Mouse (Mus musculus): ENCODE results near the gene 9130019O22Rik. TPM values are rescaled to one million over a fixed set of nuclear protein-coding genes. Genes with fewer than 3 reads are reported as not detected.
A peak's percentile ranks its signal among the peaks of the same experiment; 100 is the strongest.
"Not testable (repeated sequence)": the region's sequence is repeated elsewhere in the genome, so short reads cannot be mapped to it uniquely, and the experiment has no call there.

Gene 9130019O22Rik
- polyA plus RNA-seq, 1 experiment from 2014 or later: 6.3 TPM

DNA sequence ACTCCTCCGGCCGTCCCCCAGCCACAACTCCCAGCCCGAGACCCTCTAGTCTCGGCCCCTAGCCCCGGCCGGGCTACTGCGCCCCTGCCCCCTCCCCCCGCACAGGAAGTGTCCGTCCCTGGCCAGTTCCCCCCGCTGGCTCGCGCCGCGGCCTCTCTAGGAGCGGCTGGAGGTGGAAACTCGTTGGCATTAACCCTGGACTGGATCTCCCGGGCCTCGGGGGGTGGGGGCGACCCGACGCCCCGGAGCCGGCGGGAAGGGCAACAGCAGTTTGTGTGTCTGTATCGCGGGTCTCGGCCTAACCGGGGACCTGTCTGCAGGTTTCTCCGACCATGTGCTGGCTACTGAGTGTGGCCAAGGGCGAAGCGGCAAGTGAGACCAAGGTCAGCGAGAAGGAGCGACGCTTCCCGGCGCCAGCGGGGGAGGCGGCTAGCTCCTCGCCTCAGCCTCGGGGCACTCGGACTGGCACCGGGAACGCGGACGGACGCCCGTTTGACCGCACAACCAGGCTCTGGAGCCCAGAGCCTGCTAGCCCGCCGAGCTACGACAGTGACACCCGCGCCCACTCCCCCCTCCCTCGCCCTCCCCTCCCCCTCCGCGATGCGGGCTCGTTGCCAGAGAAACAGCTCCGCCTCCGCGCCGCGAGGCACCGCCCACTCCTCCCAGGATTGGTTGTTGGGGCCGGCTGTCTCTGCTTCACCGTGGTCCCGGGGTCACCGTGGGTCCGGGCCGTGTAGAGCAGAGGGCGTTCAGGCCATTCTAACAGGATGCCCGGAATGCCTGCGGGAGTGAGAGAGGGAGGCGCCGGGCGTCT lies 41.2 kb downstream of the 9130019O22Rik start, which contains the start of gene Zfp768:
Gene Zfp768, minus strand, starts transcription at position 78 of the 814 bp plus-strand sequence.
- ATAC-seq: peak; percentile 89
- under 1% methylated on average over 76 of the region's 76 CpGs for WGBS
- no peaks in the 10 kb centered on the region for H3K27me3 ChIP-seq (replicated peaks)
- H3K4me3 ChIP-seq (replicated peaks): peak within 1 kb of the TSS; percentile 82
- peak within 1 kb of the TSS; percentile 72 for H3K4me2 ChIP-seq (replicated peaks)
- peaks cover 22% of the 10 kb centered on the region for H3K4me1 ChIP-seq (replicated peaks)
- peak within 1 kb of the TSS; percentile 95 for H3K27ac ChIP-seq
- peaks cover 18% of the 10 kb centered on the region for H3K36me3 ChIP-seq
- no peaks in the 10 kb centered on the region for H3K9me3 ChIP-seq
- H3K9ac ChIP-seq: peak within 1 kb of the TSS; percentile 99

DNA sequence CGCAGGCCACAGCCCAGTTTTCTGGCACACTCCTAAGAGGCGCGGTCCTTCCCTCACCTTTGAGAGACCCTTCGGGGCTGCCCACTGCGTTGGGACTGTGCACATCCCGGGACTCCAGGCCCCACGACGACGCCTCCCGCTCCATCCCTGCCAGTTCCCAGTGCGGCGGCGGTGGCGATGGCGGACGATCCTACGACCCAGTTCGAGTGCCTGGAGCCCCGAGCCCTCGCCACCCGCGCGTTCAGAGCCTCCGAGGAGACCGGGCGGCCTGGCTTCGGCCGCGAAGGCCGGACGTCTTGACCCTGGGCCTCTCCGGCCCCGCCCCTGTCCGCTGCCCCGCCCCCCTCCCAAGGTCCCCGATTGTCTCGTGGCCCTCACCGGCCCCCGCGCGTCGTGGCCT lies 41.9 kb downstream of the 9130019O22Rik start:
- Histone ChIP-seq H3K36me3 (peaks cover 18% of the 10 kb centered on the region), H3K27me3 (replicated peaks) (no peaks in the 10 kb centered on the region), H3K4me2 (replicated peaks) (peak overlapping the region; percentile 72), H3K9me3 (no peaks in the 10 kb centered on the region), H3K27ac (peak overlapping the region; percentile 95), H3K4me3 (replicated peaks) (peak overlapping the region; percentile 82), H3K4me1 (replicated peaks) (peaks cover 22% of the 10 kb centered on the region), H3K9ac (peak overlapping the region; percentile 99)
- ATAC-seq: peak; percentile 46
- WGBS: under 1% methylated on average over 39 of the region's 42 CpGs

DNA sequence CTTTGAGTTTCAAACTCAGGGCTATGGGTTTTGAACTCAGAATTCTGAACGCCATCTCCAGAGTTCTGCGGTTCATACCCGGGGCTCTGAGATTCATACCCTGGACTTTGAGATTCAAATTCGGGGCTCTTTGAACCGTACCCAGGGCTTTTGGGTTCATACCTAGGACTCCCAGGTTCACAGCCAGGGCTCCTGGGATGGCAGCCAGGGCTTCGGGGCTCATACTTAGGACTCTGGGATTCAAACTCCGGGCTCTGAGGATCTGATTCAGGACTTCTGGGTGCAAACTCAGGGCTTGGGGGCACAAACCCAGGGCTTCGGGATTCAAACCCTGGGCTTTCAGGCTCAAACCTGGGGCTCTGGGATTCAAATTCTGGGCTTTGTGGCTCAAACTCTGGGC lies 42.6 kb downstream of the 9130019O22Rik start:
- ATAC-seq: no peak
- Histone ChIP-seq H3K4me1 (replicated peaks) (peaks cover 22% of the 10 kb centered on the region), H3K9ac (peak overlapping the region; percentile 99), H3K4me2 (replicated peaks) (peak overlapping the region; percentile 72), H3K27me3 (replicated peaks) (no peaks in the 10 kb centered on the region), H3K4me3 (replicated peaks) (peak overlapping the region; percentile 82), H3K27ac (0 out of 2 replicates have a peak overlapping the region, but pooled peaks have one; percentile 6), H3K36me3 (peaks cover 18% of the 10 kb centered on the region), H3K9me3 (no peaks in the 10 kb centered on the region)
- 89% methylated on average over 8 of the region's 8 CpGs for WGBS

DNA sequence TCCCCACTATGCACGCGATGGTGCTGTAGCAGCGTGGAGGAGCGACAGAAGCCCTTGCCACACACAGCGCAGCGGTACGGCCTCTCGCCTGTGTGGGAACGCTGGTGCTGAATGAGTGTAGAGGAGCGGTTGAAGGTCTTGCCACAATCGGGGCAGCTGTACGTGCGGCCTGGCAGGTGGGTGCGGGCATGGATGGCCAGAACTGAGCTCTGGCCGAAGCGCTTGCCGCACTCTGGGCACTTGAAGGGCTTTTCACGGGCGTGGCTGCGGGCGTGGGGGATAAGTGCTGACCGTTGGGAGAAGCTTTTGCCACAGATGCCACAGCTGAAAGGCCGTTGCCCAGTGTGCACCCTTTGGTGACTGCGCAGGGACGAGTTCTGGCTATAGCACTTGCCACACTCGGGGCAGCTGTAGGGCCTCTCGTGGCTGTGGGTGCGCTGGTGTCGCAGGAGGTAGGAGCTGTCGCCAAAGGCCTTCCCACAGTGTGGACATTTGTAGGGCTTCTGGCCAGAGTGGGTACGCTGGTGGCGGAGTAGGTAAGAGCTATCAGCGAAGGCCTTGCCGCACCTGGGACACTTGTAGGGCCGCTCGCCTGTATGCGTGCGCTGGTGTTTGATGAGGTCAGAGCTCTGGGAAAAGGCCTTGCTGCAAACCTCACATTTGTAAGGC lies 43.5 kb downstream of the 9130019O22Rik start:
- ATAC-seq: no peak
- H3K9me3 ChIP-seq: no peaks in the 10 kb centered on the region
- H3K9ac ChIP-seq: no peak overlapping the region
- 91% methylated on average over 38 of the region's 38 CpGs for WGBS
- H3K27ac ChIP-seq: 0 out of 2 replicates have a peak overlapping the region, but pooled peaks have one; percentile 11
- H3K4me1 ChIP-seq (replicated peaks): peaks cover 22% of the 10 kb centered on the region
- peaks cover 18% of the 10 kb centered on the region for H3K36me3 ChIP-seq
- H3K27me3 ChIP-seq (replicated peaks): no peaks in the 10 kb centered on the region
- peak overlapping the region; percentile 18; the same call in 1 of the 2 replicates for H3K4me2 ChIP-seq (replicated peaks)
- no peak overlapping the region for H3K4me3 ChIP-seq (replicated peaks)

DNA sequence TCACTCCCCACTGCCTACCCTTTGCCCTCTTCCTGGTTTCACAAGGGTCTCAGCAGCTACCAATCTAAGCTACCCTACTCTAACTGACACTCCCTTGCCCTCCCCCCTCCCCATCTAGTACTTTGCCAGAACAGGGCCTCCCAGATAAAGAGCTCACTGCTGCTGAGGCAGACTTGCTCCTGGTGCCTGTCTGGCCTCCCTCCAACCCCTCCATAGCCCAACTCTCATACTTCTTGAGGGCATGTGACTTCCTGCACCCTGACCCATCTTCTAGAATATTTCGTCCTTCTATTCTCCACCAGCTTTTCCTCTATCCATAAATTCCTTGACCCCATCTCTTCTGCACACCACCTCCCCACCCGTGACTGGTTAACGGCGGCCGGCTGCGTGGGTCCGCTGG lies 44.1 kb downstream of the 9130019O22Rik start:
- Histone ChIP-seq H3K36me3 (peaks cover 18% of the 10 kb centered on the region), H3K4me3 (replicated peaks) (no peak overlapping the region), H3K4me1 (replicated peaks) (peaks cover 22% of the 10 kb centered on the region), H3K27ac (peak overlapping the region; percentile 48; the same call in 1 of the 2 replicates), H3K9ac (no peak overlapping the region), H3K4me2 (replicated peaks) (peak overlapping the region; percentile 18; the same call in 1 of the 2 replicates), H3K27me3 (replicated peaks) (no peaks in the 10 kb centered on the region), H3K9me3 (no peaks in the 10 kb centered on the region)
- ATAC-seq: no peak
- WGBS: 89% methylated on average over 7 of the region's 7 CpGs

DNA sequence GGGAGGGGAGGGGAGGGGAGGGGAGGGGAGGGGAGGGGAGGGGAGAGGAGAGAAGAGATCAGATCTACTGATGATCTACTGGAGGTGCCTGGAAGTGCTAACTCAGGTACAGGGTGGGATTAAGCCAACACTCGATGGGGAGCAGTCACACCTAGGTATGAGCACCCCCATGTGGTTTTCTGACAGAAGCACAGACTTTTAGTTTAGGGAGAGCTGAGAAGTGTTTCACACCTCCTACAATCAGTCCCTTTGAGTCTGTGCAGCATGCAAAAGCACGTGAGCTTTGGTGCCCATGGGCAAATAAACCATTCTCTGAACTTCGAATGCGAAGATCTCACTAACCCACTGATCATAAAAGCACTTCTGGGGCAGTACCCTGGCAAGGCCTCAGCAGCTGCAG lies 44.6 kb downstream of the 9130019O22Rik start:
- ATAC-seq: no peak
- peak overlapping the region; percentile 48; the same call in 1 of the 2 replicates for H3K27ac ChIP-seq
- no peak overlapping the region for H3K9ac ChIP-seq
- H3K27me3 ChIP-seq (replicated peaks): no peaks in the 10 kb centered on the region
- peaks cover 22% of the 10 kb centered on the region for H3K4me1 ChIP-seq (replicated peaks)
- H3K4me2 ChIP-seq (replicated peaks): no peak overlapping the region
- WGBS: 49% methylated on average over 4 of the region's 4 CpGs
- no peaks in the 10 kb centered on the region for H3K9me3 ChIP-seq
- no peak overlapping the region for H3K4me3 ChIP-seq (replicated peaks)
- peaks cover 18% of the 10 kb centered on the region for H3K36me3 ChIP-seq

DNA sequence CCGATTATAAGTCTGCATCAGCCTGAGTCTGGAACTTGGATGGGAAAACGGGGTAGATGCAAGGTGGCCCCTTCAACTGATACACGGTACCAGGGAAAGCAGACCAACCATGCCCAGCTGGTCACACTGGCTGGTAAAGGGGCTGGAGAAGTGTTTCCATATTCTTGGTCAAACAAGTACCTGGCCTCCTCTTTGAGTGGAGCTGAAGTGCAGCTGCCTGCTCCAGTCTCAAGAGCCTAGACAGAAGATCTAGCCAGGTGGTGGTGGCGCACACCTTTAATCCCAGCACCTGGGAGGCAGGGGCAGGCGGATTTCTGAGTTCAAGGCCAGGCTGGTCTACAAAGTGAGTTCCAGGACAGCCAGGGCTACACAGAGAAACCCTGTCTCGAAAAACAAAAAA lies 45.1 kb downstream of the 9130019O22Rik start:
- WGBS: 93% methylated on average over 6 of the region's 6 CpGs
- H3K27me3 ChIP-seq (replicated peaks); ATAC-seq; H3K4me3 ChIP-seq (replicated peaks); H3K4me2 ChIP-seq (replicated peaks); H3K27ac ChIP-seq; H3K9me3 ChIP-seq; H3K9ac ChIP-seq: not testable (repeated sequence)
- H3K4me1 ChIP-seq (replicated peaks): peaks cover 22% of the 10 kb centered on the region
- H3K36me3 ChIP-seq: peaks cover 18% of the 10 kb centered on the region

DNA sequence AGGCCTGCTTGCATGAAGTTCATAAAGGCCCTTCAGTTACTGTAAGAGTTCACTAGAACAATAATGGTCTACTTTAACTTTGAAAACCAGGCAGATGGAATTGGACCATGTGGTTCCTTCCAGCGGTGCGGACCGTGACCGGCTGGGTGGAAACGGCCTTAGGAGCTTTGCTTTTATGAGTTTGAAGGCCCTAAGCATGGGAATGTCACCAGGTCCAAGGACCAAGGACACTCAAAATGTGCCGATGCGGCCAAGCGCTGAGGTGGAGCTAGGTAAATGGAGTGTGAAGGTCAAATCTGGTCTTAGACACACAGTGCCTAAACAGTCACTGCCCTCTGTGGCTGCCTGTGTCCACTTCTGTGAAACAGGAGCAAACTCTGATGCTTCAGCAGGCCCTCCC lies 45.6 kb downstream of the 9130019O22Rik start:
- ATAC-seq: no peak
- H3K9me3 ChIP-seq: no peaks in the 10 kb centered on the region
- WGBS: 91% methylated on average over 8 of the region's 8 CpGs
- peaks cover 18% of the 10 kb centered on the region for H3K36me3 ChIP-seq
- peaks cover 20% of the 10 kb centered on the region for H3K4me1 ChIP-seq (replicated peaks)
- no peak overlapping the region for H3K9ac ChIP-seq
- H3K4me3 ChIP-seq (replicated peaks): no peak overlapping the region
- H3K27me3 ChIP-seq (replicated peaks): no peaks in the 10 kb centered on the region
- H3K4me2 ChIP-seq (replicated peaks): no peak overlapping the region
- H3K27ac ChIP-seq: no peak overlapping the region

DNA sequence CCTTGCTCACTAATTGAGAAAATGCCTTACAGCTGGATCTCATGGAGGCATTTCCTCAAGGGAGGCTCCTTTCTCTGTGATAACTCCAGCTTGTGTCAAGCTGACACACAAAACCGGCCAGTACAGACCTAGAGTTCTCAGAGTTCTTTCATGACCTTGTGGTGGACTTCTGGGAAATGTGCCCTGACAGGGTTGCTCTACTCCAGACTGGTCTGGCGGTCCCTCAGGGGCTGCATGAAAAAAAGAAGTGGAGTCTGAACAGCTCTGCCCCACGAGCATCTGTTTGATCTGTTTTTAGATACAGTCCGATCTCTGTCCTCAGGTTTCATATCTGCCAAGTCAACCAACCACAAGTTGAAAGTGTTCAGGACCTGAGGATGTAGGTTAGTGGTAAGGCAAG lies 49.3 kb downstream of the 9130019O22Rik start:
- Histone ChIP-seq H3K9me3 (no peaks in the 10 kb centered on the region), H3K4me2 (replicated peaks) (no peak overlapping the region), H3K9ac (no peak overlapping the region), H3K36me3 (peaks cover 6% of the 10 kb centered on the region; the same call in 1 of the 2 replicates), H3K27me3 (replicated peaks) (no peaks in the 10 kb centered on the region), H3K4me1 (replicated peaks) (no peaks in the 10 kb centered on the region), H3K27ac (no peak overlapping the region), H3K4me3 (replicated peaks) (no peak overlapping the region)
- ATAC-seq: no peak
- WGBS: 69% methylated on average over 4 of the region's 4 CpGs

DNA sequence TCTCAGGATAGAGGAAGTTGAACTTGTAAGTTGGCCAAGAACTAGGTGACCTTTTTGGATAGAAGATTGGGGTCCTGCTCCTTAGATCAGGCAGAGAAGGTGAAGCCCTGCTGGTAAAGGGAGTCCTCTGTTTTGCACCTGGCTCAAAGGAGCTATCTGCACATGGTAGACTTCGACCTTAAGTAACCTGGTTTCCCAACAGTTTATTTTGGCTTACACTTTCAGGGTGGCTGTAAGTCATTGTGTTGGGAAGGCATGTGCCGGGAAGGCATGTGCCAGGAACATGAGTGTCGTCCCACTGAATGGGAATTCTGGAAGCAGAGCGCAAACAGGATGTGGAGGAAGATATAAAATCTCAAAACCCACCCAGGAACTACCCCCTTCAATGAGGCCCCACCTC lies 51.4 kb downstream of the 9130019O22Rik start:
- no peak overlapping the region for H3K27ac ChIP-seq
- WGBS: 83% methylated on average over 4 of the region's 4 CpGs
- H3K4me3 ChIP-seq (replicated peaks): no peak overlapping the region
- no peak overlapping the region for H3K4me2 ChIP-seq (replicated peaks)
- no peak for ATAC-seq
- H3K9me3 ChIP-seq: no peaks in the 10 kb centered on the region
- no peak overlapping the region for H3K9ac ChIP-seq
- no peaks in the 10 kb centered on the region for H3K36me3 ChIP-seq
- H3K4me1 ChIP-seq (replicated peaks): no peaks in the 10 kb centered on the region
- H3K27me3 ChIP-seq (replicated peaks): no peaks in the 10 kb centered on the region

DNA sequence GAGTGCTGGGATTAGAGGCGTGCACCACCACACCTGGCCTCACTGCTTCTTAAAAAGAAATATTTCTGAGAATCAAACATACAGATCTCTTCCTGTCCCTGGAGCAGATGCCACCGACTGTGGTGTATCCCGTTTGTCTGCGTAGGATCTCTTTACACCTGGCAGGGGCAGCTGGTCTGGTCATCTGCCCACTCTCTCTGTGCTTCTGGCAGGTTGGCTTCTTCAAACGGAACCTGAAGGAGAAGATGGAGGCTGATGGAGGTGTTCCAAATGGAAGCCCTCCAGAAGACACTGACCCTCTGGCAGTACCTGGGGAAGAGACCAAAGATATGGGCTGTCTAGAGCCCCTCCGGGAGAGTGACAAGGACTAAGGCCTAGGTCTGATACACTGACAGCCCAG lies 53.7 kb downstream of the 9130019O22Rik start:
- H3K9ac ChIP-seq: no peak overlapping the region
- no peak for ATAC-seq
- no peak overlapping the region for H3K4me2 ChIP-seq (replicated peaks)
- H3K27me3 ChIP-seq (replicated peaks): no peaks in the 10 kb centered on the region
- 80% methylated on average over 6 of the region's 6 CpGs for WGBS
- H3K4me3 ChIP-seq (replicated peaks): no peak overlapping the region
- no peak overlapping the region for H3K27ac ChIP-seq
- H3K4me1 ChIP-seq (replicated peaks): no peaks in the 10 kb centered on the region
- no peaks in the 10 kb centered on the region for H3K36me3 ChIP-seq
- no peaks in the 10 kb centered on the region for H3K9me3 ChIP-seq

Data from intestine, embryonic 15.5 days (tissue).